Comparison of ENCODE assay signal across 8 mouse cellular contexts in the genomic region with DNA sequence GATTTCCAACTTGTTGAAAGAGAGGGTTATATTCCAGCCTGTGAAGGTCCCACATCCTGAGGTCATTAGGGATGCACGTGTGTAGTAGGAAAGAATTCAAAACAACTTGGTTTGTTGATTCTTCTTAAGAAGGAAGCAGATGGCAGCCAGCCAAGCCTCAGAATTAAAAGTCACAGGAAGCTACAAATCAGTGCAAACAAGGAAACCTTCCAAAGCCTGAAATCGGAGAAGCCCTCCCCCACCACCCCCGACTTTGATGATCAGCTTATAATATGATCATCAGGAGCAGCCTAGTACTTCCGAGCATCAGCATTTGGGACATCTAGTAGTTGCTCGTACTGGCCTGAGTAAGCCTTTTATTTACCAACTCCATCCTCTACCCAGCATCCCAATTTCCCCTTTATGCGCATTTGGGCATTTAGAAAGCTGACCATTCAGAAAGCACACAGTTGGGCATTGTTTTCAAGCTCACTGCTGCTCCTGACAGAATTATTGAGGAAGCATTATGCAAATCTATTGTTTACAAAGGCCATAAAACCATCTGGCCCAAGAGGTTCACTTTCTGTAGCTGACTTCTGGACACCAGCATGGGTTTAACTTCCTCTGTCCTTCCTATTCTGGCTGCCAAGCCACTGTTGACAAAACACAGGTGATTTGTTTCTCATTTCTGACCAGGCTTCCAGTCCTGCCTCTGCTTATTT. TPM values are rescaled to one million over a fixed set of nuclear protein-coding genes. Genes with fewer than 3 reads are reported as not detected.
DNase-seq lines count a peak whose midpoint lies in the region; ATAC-seq and TF ChIP-seq lines count a peak whose summit lies in the region.
"Had no signal": no experiment of that assay in that cellular context is flagged by ENCODE, and none has a peak within 500 bp of the region (broad histone marks: within the 10 kb centered on the region; RNA-seq: fewer than 3 reads in every experiment).

No protein-coding gene starts in this region.

- TF ChIP-seq POLR2A in brain, embryonic 14.5 days (IDR thresholded peaks at IDR 0.05; ENCODE audit: borderline replicate concordance, extremely low read depth, insufficient read depth, insufficient read length, poor library complexity, severe bottlenecking): no peak

- intact Hi-C loops in left cerebral cortex, postnatal 25 days (cut with DNase I): loop anchor here (5.0 kb wide), 1 partner anchor 52 kb away; no protein-coding TSS in a partner anchor

- no peaks in the 10 kb centered on the region for H3K27me3 ChIP-seq in neural tube, embryonic 13.5 days
- H3K27me3 ChIP-seq: megakaryocyte, embryonic 14.5 days had no signal

- no peaks in the 10 kb centered on the region for H3K36me3 ChIP-seq in neural tube, embryonic 13.5 days

- no peak for TF ChIP-seq CTCF in brain, embryonic 14.5 days (IDR thresholded peaks at IDR 0.05; ENCODE audit: borderline replicate concordance, extremely low read depth, insufficient read depth, insufficient read length)

- DNase-seq in testis, postnatal 10 days (ENCODE audit: low spot score): peak; percentile 40
- no peak for DNase-seq in testis, postnatal 14 days (ENCODE audit: low spot score)
- DNase-seq in brain, embryonic 14.5 days (ENCODE audit: low read depth): peak; percentile 52
- peak; percentile 44 to 68 for DNase-seq in heart, adult 9 months (ENCODE audit: low spot score in 2 of 2)
- DNase-seq in kidney, postnatal 14 days: peak; percentile 87
- no peak for DNase-seq in left cerebral cortex, postnatal 25 days (ENCODE audit: low spot score in 2 of 2)

- H3K4me3 ChIP-seq in neural tube, embryonic 13.5 days: no peak overlapping the region
- H3K4me3 ChIP-seq: megakaryocyte, embryonic 14.5 days had no signal

- H3K9ac ChIP-seq in neural tube, embryonic 13.5 days: no peak overlapping the region

- H3K27ac ChIP-seq in neural tube, embryonic 13.5 days (replicated peaks): peak overlapping the region; percentile 38

- peak; percentile 40; the same call in 1 of the 2 replicates for ATAC-seq in neural tube, embryonic 13.5 days (ENCODE audit: low read depth)

- H3K9me3 ChIP-seq in neural tube, embryonic 13.5 days: no peaks in the 10 kb centered on the region
- H3K9me3 ChIP-seq: megakaryocyte, embryonic 14.5 days had no signal

- 14% methylated on average over 6 of the region's 6 CpGs for WGBS in neural tube, embryonic 13.5 days

- H3K4me2 ChIP-seq in neural tube, embryonic 13.5 days: peak overlapping the region; percentile 17; the same call in 1 of the 2 replicates

- H3K4me1 ChIP-seq in neural tube, embryonic 13.5 days (replicated peaks): peaks cover 14% of the 10 kb centered on the region

RNA-seq across cellular contexts. Expression of gene Ppp3ca, which starts 59.9 kb away (rescaled TPM):
- polyA plus RNA-seq in brain, embryonic 14.5 days (2012; rRNA removed): 55.4 and 78.6 TPM in 2 replicates
- polyA plus RNA-seq in neural tube, embryonic 13.5 days (2015; fragmentation: Nextera tagmentation; extraction: Ambion mirVana): 142 and 160 TPM in 2 replicates
- total RNA-seq in left cerebral cortex, postnatal 25 days (2021): 100 to 1,000 TPM; 857 to 891 TPM

Comparison
In these comparisons a context has a peak if more than half of its experiments do, and no peak if none do; other contexts are left out.
1. DNase-seq: peak in testis, postnatal 10 days (single experiment), brain, embryonic 14.5 days (single experiment), heart, adult 9 months (2 of 2) and kidney, postnatal 14 days (single experiment); none in testis, postnatal 14 days (single experiment) and left cerebral cortex, postnatal 25 days (0 of 2).